Mouse (Mus musculus) G1E (cell line): ENCODE data around the gene Gm9821.

Experiments
- CTCF ChIP-seq: IDR thresholded peaks from 2 replicates; pipeline ENCODE4 v1.5.1; 2012; ENCODE audit warnings: low read depth, low read length, inconsistent platforms, mixed read lengths
- GATA1 ChIP-seq: IDR thresholded peaks from 2 replicates; pipeline ENCODE4 v1.6.1; 2012; ENCODE audit warnings: borderline replicate concordance, low read length, inconsistent platforms, mixed read lengths
- GATA2 ChIP-seq: IDR thresholded peaks from 2 replicates; pipeline ENCODE4 v1.6.1; 2012; ENCODE audit warnings: low read depth, low read length, inconsistent platforms, borderline replicate concordance
- POLR2AphosphoS5 ChIP-seq: IDR thresholded peaks from 2 replicates; pipeline ENCODE4 v1.6.1; 2012; ENCODE audit warnings: low read depth, low read length, inconsistent platforms; ENCODE audit not compliant: insufficient replicate concordance

GRCm38 (mm10) chr2:91958049-91958448, 12.5 kb downstream of the Gm9821 start:
- no peak for TF ChIP-seq CTCF
- no peak for TF ChIP-seq POLR2AphosphoS5
- no peak for TF ChIP-seq GATA1
- TF ChIP-seq GATA2: no peak
